Mouse (Mus musculus): ENCODE measurements around the gene Gm9887. TPM values are rescaled to one million over a fixed set of nuclear protein-coding genes. Genes with fewer than 3 reads are reported as not detected.

The Gm9887 gene
- polyA plus RNA-seq, 2 experiments: 0.20 to 1.0 TPM

- ATAC-seq (ENCODE audit: insufficient read depth) (peak; percentile 42), DNase-seq (ENCODE audit: low read depth in 3 of 3, low spot score in 3 of 3) (peak; percentile 84)
- Histone ChIP-seq H3K36me3 (replicated peaks; ENCODE audit: control insufficient read depth, insufficient read depth, low read depth) (peaks cover 9% of the 10 kb centered on the region), H3K27ac (peak within 1 kb of the TSS; percentile 87), H3K27me3 (ENCODE audit: control insufficient read depth, insufficient read depth, low read length) (no peaks in the 10 kb centered on the region), H3K9ac (replicated peaks) (peak within 1 kb of the TSS; percentile 98), H3K4me3 (ENCODE audit: insufficient read depth in 1 of 2, low read depth in 2 of 2, low read length in 2 of 2) (peak within 1 kb of the TSS; percentile 94 to 98), H3K4me2 (ENCODE audit: low read depth) (peak within 1 kb of the TSS; percentile 92), H3K9me3 (ENCODE audit: control insufficient read depth, low read length) (no peaks in the 10 kb centered on the region), H3K4me1 (replicated peaks; ENCODE audit: control insufficient read depth in 2 of 2, insufficient read depth in 2 of 2, low read length in 1 of 2) (peaks cover 4 to 7% of the 10 kb centered on the region in 2 experiments; a peak in 1 of 4 replicates)
- no peak for TF ChIP-seq EP300 (IDR thresholded peaks at IDR 0.05; ENCODE audit: low read depth)
- TF ChIP-seq CTCF (IDR thresholded peaks at IDR 0.05; ENCODE audit: low read depth): no peak
- under 1% methylated on average over 46 of the region's 50 CpGs for WGBS (ENCODE audit: insufficient replicate concordance)
Measured at GRCm38 (mm10) chr12:69356546-69357299, 15.5 kb downstream of the Gm9887 start, which contains the start of gene Nemf. Gene Nemf (minus strand): TSS chr12:69357165.

- peaks cover 4 to 7% of the 10 kb centered on the region in 2 experiments; a peak in 1 of 4 replicates for H3K4me1 ChIP-seq (replicated peaks; ENCODE audit: control insufficient read depth in 2 of 2, insufficient read depth in 2 of 2, low read length in 1 of 2)
- no peak for DNase-seq (ENCODE audit: low read depth in 3 of 3, low spot score in 3 of 3)
Measured at GRCm38 (mm10) chr12:69351685-69352084, 20.6 kb downstream of the Gm9887 start.

DNA sequence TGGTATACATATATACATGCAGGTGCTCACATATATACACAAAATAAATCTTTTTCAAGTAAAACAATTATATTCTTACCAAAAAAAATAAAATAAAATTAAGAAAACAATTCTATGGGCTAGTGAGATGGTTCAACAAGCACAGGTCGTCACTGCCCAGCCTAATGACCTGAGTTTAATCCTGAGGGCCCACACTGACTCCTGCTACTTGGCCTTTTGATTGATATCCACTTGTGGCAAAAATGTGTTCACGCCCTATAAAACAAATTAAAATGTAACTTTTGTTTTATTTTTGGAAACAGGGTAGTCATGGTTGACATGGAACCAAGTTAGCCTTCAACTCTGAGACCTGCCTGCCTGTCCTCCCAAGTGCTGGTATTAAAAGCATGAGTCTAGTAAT lies 22.3 kb downstream of the Gm9887 start:
- Histone ChIP-seq H3K9me3 (ENCODE audit: control insufficient read depth, low read length) (no peaks in the 10 kb centered on the region), H3K4me1 (replicated peaks; ENCODE audit: control insufficient read depth in 2 of 2, insufficient read depth in 2 of 2, low read length in 1 of 2) (no peaks in the 10 kb centered on the region), H3K36me3 (replicated peaks; ENCODE audit: control insufficient read depth, insufficient read depth, low read depth) (peaks cover 42% of the 10 kb centered on the region), H3K4me3 (ENCODE audit: insufficient read depth in 1 of 2, low read depth in 2 of 2, low read length in 2 of 2) (no peak overlapping the region), H3K27me3 (ENCODE audit: control insufficient read depth, insufficient read depth, low read length) (no peaks in the 10 kb centered on the region), H3K9ac (replicated peaks) (no peak overlapping the region), H3K27ac (no peak overlapping the region), H3K4me2 (ENCODE audit: low read depth) (no peak overlapping the region)
- no peak for TF ChIP-seq CTCF (IDR thresholded peaks at IDR 0.05; ENCODE audit: low read depth)
- TF ChIP-seq EP300 (IDR thresholded peaks at IDR 0.05; ENCODE audit: low read depth): no peak
- WGBS (ENCODE audit: insufficient replicate concordance): 70% methylated on average over 2 of the region's 2 CpGs
- DNase-seq (ENCODE audit: low read depth in 3 of 3, low spot score in 3 of 3) (no peak), ATAC-seq (ENCODE audit: insufficient read depth) (no peak)

More at GRCm38 (mm10) chr12:69351685-69352084, 20.6 kb downstream of the Gm9887 start:
- Histone ChIP-seq H3K9me3 (ENCODE audit: control insufficient read depth, low read length) (no peaks in the 10 kb centered on the region), H3K27me3 (ENCODE audit: control insufficient read depth, insufficient read depth, low read length) (no peaks in the 10 kb centered on the region), H3K4me3 (ENCODE audit: insufficient read depth in 1 of 2, low read depth in 2 of 2, low read length in 2 of 2) (no peak overlapping the region), H3K36me3 (replicated peaks; ENCODE audit: control insufficient read depth, insufficient read depth, low read depth) (peaks cover 31% of the 10 kb centered on the region), H3K4me2 (ENCODE audit: low read depth) (no peak overlapping the region), H3K27ac (no peak overlapping the region), H3K9ac (replicated peaks) (no peak overlapping the region)
- WGBS (ENCODE audit: insufficient replicate concordance): 68% methylated on average over 1 of the region's 1 CpGs
- no peak for ATAC-seq (ENCODE audit: insufficient read depth)
- TF ChIP-seq EP300 (IDR thresholded peaks at IDR 0.05; ENCODE audit: low read depth) (no peak), CTCF (IDR thresholded peaks at IDR 0.05; ENCODE audit: low read depth) (peak; percentile 24; the same call in 1 of the 2 replicates)

GRCm38 (mm10) chr12:69333547-69333946 lies 38.7 kb downstream of the Gm9887 start:
- H3K9ac ChIP-seq (replicated peaks): no peak overlapping the region
- no peak for ATAC-seq (ENCODE audit: insufficient read depth)
- no peaks in the 10 kb centered on the region for H3K27me3 ChIP-seq (ENCODE audit: control insufficient read depth, insufficient read depth, low read length)
- no peaks in the 10 kb centered on the region for H3K4me1 ChIP-seq (replicated peaks; ENCODE audit: control insufficient read depth in 2 of 2, insufficient read depth in 2 of 2, low read length in 1 of 2)
- no peak overlapping the region for H3K4me2 ChIP-seq (ENCODE audit: low read depth)
- no peak for TF ChIP-seq EP300 (IDR thresholded peaks at IDR 0.05; ENCODE audit: low read depth)
- TF ChIP-seq CTCF (IDR thresholded peaks at IDR 0.05; ENCODE audit: low read depth): peak; percentile 72
- H3K4me3 ChIP-seq (ENCODE audit: insufficient read depth in 1 of 2, low read depth in 2 of 2, low read length in 2 of 2): no peak overlapping the region
- peak in 1 of 3 experiments; percentile 41 for DNase-seq (ENCODE audit: low read depth in 3 of 3, low spot score in 3 of 3)
- H3K27ac ChIP-seq: no peak overlapping the region
- no peaks in the 10 kb centered on the region for H3K9me3 ChIP-seq (ENCODE audit: control insufficient read depth, low read length)
- 69% methylated on average over 2 of the region's 2 CpGs for whole genome bisulfite sequencing (ENCODE audit: insufficient replicate concordance)
- H3K36me3 ChIP-seq (replicated peaks; ENCODE audit: control insufficient read depth, insufficient read depth, low read depth): peaks cover 29% of the 10 kb centered on the region

- Histone ChIP-seq H3K4me2 (ENCODE audit: low read depth) (no peak overlapping the region), H3K4me3 (ENCODE audit: insufficient read depth in 1 of 2, low read depth in 2 of 2, low read length in 2 of 2) (no peak overlapping the region), H3K27me3 (ENCODE audit: control insufficient read depth, insufficient read depth, low read length) (no peaks in the 10 kb centered on the region), H3K36me3 (replicated peaks; ENCODE audit: control insufficient read depth, insufficient read depth, low read depth) (peaks cover 26% of the 10 kb centered on the region), H3K4me1 (replicated peaks; ENCODE audit: control insufficient read depth in 2 of 2, insufficient read depth in 2 of 2, low read length in 1 of 2) (no peaks in the 10 kb centered on the region), H3K27ac (no peak overlapping the region), H3K9ac (replicated peaks) (no peak overlapping the region), H3K9me3 (ENCODE audit: control insufficient read depth, low read length) (no peaks in the 10 kb centered on the region)
- DNase-seq (ENCODE audit: low read depth in 3 of 3, low spot score in 3 of 3) (no peak), ATAC-seq (ENCODE audit: insufficient read depth) (no peak)
- TF ChIP-seq CTCF (IDR thresholded peaks at IDR 0.05; ENCODE audit: low read depth) (no peak), EP300 (IDR thresholded peaks at IDR 0.05; ENCODE audit: low read depth) (no peak)
- 46% methylated on average over 1 of the region's 1 CpGs for WGBS (ENCODE audit: insufficient replicate concordance)
Measured at GRCm38 (mm10) chr12:69332147-69332546, 40.1 kb downstream of the Gm9887 start.
